Mouse (Mus musculus): ENCODE measurements around the gene Exoc1.

Gene Exoc1

GRCm38 (mm10) chr5:76529040-76529703 is at the start of gene Exoc1:
Exoc1 (plus strand) TSS chr5:76529311.
- DNase-seq: peak; percentile 98

- peak; percentile 54 for DNase-seq
Measured at GRCm38 (mm10) chr5:76483811-76484210, 45.3 kb upstream of the Exoc1 start, which contains the start of gene Gm7271. Gm7271 (plus strand) TSS chr5:76484040.

GRCm38 (mm10) chr5:76495126-76495525 is 34.0 kb upstream of the Exoc1 start:
- no peak for DNase-seq

GRCm38 (mm10) chr5:76522446-76522845 is 6.7 kb upstream of the Exoc1 start:
- no peak for DNase-seq

GRCm38 (mm10) chr5:76524623-76525022 is 4.5 kb upstream of the Exoc1 start:
- DNase-seq: no peak

GRCm38 (mm10) chr5:76525066-76525465 is 4.0 kb upstream of the Exoc1 start:
- no peak for DNase-seq

GRCm38 (mm10) chr5:76525829-76526228 is 3.3 kb upstream of the Exoc1 start:
- DNase-seq: peak; percentile 1

- DNase-seq: no peak
Measured at GRCm38 (mm10) chr5:76529704-76530066, 574 bp downstream of the Exoc1 start.

- no peak for DNase-seq
Measured at GRCm38 (mm10) chr5:76533186-76533585, 4.1 kb downstream of the Exoc1 start.

GRCm38 (mm10) chr5:76536231-76536630 is 7.1 kb downstream of the Exoc1 start:
- no peak for DNase-seq

GRCm38 (mm10) chr5:76537578-76537977 is 8.5 kb downstream of the Exoc1 start:
- no peak for DNase-seq

- no peak for DNase-seq
Measured at GRCm38 (mm10) chr5:76540181-76540580, 11.1 kb downstream of the Exoc1 start.

- DNase-seq: peak; percentile 42
Measured at GRCm38 (mm10) chr5:76540842-76541241, 11.7 kb downstream of the Exoc1 start.

- DNase-seq: no peak
Measured at GRCm38 (mm10) chr5:76543200-76543599, 14.1 kb downstream of the Exoc1 start.

GRCm38 (mm10) chr5:76550426-76550825 is 21.3 kb downstream of the Exoc1 start:
- DNase-seq: no peak

GRCm38 (mm10) chr5:76565321-76565720 is 36.2 kb downstream of the Exoc1 start:
- DNase-seq: peak; percentile 77

GRCm38 (mm10) chr5:76574251-76574650 is 45.1 kb downstream of the Exoc1 start:
- DNase-seq: no peak

- no peak for DNase-seq
Measured at GRCm38 (mm10) chr5:76577026-76577425, 47.9 kb downstream of the Exoc1 start.

- DNase-seq: no peak
Measured at GRCm38 (mm10) chr5:76585378-76585777, 56.3 kb downstream of the Exoc1 start.

GRCm38 (mm10) chr5:76588551-76589283 is 59.6 kb downstream of the Exoc1 start, which contains the start of gene Cep135:
Cep135 (plus strand) TSS chr5:76588698.
- DNase-seq: peak; percentile 95

- no peak for DNase-seq
Measured at GRCm38 (mm10) chr5:76589311-76589710, 60.2 kb downstream of the Exoc1 start.

- DNase-seq: no peak
Measured at GRCm38 (mm10) chr5:76590009-76590408, 60.9 kb downstream of the Exoc1 start.

GRCm38 (mm10) chr5:76591885-76592284 is 62.8 kb downstream of the Exoc1 start:
- no peak for DNase-seq

- no peak for DNase-seq
Measured at GRCm38 (mm10) chr5:76609702-76610370, 80.7 kb downstream of the Exoc1 start.
